In the genomic region with DNA sequence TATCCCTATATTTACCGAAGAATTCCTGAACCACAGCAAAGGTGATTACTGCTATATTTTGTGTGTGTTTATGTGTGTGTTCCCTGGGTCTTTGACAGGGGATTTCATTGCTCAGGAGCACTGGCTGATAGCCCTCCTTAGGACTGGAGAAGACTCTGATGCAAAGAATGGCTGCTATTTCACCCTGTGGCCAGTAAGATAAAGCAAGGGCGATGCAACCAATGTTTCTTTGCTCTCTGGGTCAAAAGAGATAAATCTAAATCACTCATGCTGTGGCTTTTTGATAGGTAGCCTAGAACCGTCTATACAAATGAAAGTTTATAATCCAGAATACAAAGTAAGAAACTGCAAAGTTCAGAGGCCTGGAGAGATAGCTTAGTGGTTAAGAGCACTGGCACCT, we compare ENCODE assay signal across 19 mouse cellular contexts.
"Had no signal": no experiment of that assay in that cellular context is flagged by ENCODE, and none has a peak within 500 bp of the region (broad histone marks: within the 10 kb centered on the region; RNA-seq: fewer than 3 reads in every experiment).

No protein-coding gene starts in this region.

- H3K4me3 ChIP-seq: layer of hippocampus, adult 2 months; limb, embryonic 10.5 days; limb, embryonic 13.5 days; megakaryocyte, embryonic 14.5 days had no signal

- ATAC-seq: intestine, embryonic 16.5 days had no signal

- H3K9ac ChIP-seq: limb, embryonic 13.5 days had no signal

- H3K27me3 ChIP-seq: limb, embryonic 13.5 days; megakaryocyte, embryonic 14.5 days had no signal

- H3K4me2 ChIP-seq: limb, embryonic 13.5 days; midbrain, embryonic 11.5 days had no signal

- DNase-seq: kidney, adult 18-20 months; kidney, adult 9 months; kidney, postnatal 14 days; layer of hippocampus, adult 9-11 months; lung, adult 2 months; midbrain, embryonic 14.5 days; right cerebral cortex, postnatal 14 days; right cerebral cortex, postnatal 4 days; thymus, adult 2 months; thymus, postnatal 14 days; thymus, postnatal 4 days had no signal

- H3K9me3 ChIP-seq: limb, embryonic 10.5 days; limb, embryonic 13.5 days; megakaryocyte, embryonic 14.5 days had no signal

- H3K27ac ChIP-seq: layer of hippocampus, adult 2 months; limb, embryonic 10.5 days; limb, embryonic 13.5 days; macrophage; stomach, postnatal 0 days had no signal
